Mouse (Mus musculus): ENCODE data around the gene Ifitm2. TPM values are rescaled to one million over a fixed set of nuclear protein-coding genes. Genes with fewer than 3 reads are reported as not detected.

Ifitm2 gene
- total RNA-seq, 2 experiments from 2014 or later = 9.7 to 13.4 TPM

GRCm38 (mm10) chr7:140946311-140946710 is 9.5 kb downstream of the Ifitm2 start:
- no peak for DNase-seq (ENCODE audit: extremely low spot score in 1 of 2, low spot score in 1 of 2)

DNA sequence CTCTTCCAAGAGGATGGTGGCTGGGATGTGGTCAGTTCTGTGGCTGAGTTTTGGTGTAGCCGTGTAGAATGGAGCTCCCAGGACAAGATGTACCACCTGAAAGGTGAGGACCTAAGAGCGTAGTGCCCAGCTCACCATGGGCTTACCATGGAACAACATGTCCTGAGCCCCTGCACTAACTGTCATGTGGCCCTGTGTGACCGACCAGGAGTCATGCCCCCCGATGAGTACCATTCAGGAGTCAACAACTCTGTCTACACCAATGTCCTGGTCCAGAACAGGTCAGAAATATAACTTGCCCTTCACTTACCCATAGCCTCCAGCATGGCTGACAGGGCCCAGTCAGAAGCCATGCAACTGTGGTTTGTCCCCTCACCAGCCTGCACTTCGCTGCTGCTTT is 10.5 kb downstream of the Ifitm2 start:
- no peak for DNase-seq (ENCODE audit: extremely low spot score in 1 of 2, low spot score in 1 of 2)

- DNase-seq (ENCODE audit: extremely low spot score in 1 of 2, low spot score in 1 of 2) = no peak
Observed at GRCm38 (mm10) chr7:140944236-140944635, 11.6 kb downstream of the Ifitm2 start.

DNA sequence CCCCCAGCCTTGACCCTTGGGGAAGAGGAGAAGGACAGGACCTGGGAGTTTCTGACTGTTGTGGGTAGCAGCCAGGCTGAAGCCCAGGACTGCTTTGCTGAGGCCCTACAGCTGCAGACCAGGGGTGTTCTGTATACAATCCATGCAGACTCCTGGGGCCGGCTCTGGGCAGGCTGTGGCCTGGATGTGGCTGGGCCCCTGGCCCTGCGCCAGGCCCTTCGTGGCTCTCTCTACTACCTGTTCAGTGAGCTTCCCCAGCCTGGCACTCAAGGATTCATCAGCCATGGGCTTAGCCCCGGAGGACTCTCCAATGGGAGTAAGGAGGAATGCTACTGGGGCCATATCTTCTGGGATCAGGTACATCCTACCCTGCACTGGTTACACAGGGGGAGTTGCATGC is 12.4 kb downstream of the Ifitm2 start:
- no peak for DNase-seq (ENCODE audit: extremely low spot score in 1 of 2, low spot score in 1 of 2)

- no peak for DNase-seq (ENCODE audit: extremely low spot score in 1 of 2, low spot score in 1 of 2)
Observed at GRCm38 (mm10) chr7:140942811-140943210, 13.0 kb downstream of the Ifitm2 start.

DNA sequence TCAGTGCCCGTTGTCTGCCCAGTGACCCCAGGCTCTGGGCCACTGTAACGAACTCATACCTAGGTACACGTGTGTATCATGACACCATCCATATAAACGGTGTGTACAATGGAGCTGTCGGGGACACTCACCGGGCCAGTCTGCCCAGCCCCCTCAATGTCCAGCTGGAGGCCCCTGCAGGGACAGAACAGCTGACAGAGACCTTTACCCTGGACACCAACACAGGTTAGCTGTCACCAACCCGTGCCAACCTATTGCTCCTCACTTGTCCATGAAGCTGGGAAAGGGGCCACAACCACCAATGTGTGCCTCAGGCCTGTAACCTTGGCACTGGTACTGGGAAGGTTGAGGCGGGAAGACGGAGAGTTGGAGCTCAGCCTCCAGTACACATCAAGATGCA is 13.4 kb downstream of the Ifitm2 start:
- no peak for DNase-seq (ENCODE audit: extremely low spot score in 1 of 2, low spot score in 1 of 2)

GRCm38 (mm10) chr7:140941222-140942051 is 14.3 kb downstream of the Ifitm2 start, which contains the start of gene Pgghg:
Gene Pgghg (plus strand): TSS chr7:140941391.
- peak; percentile 38 to 52 for DNase-seq (ENCODE audit: extremely low spot score in 1 of 2, low spot score in 1 of 2)

- no peak for DNase-seq (ENCODE audit: extremely low spot score in 1 of 2, low spot score in 1 of 2)
Observed at GRCm38 (mm10) chr7:140939669-140940171, 16.1 kb downstream of the Ifitm2 start.

GRCm38 (mm10) chr7:140938896-140939295 is 16.9 kb downstream of the Ifitm2 start:
- DNase-seq (ENCODE audit: extremely low spot score in 1 of 2, low spot score in 1 of 2) = no peak

GRCm38 (mm10) chr7:140938436-140938835 is 17.4 kb downstream of the Ifitm2 start:
- no peak for DNase-seq (ENCODE audit: extremely low spot score in 1 of 2, low spot score in 1 of 2)

DNA sequence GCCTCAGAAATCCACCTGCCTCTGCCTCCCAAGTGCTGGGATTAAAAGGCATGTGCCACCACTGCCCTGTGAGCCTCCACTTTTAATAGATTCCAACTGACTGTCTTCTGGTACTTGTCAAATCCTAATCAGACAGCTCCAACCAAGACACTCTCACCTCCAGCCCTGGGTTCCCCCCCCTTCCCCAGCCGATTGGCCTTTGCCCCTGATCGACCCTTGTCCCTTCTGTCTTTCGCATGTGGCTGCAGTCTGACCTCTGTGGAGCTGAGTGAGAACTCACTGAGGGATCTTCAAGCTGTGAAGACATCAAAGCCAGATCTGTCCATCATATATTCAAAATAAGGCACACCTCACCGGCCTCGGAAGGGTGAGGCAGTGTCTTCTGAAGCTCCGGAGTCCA is 28.6 kb downstream of the Ifitm2 start:
- DNase-seq (ENCODE audit: extremely low spot score in 1 of 2, low spot score in 1 of 2) = no peak

- no peak for DNase-seq (ENCODE audit: extremely low spot score in 1 of 2, low spot score in 1 of 2)
Observed at GRCm38 (mm10) chr7:140923070-140923775, 32.6 kb downstream of the Ifitm2 start.

DNA sequence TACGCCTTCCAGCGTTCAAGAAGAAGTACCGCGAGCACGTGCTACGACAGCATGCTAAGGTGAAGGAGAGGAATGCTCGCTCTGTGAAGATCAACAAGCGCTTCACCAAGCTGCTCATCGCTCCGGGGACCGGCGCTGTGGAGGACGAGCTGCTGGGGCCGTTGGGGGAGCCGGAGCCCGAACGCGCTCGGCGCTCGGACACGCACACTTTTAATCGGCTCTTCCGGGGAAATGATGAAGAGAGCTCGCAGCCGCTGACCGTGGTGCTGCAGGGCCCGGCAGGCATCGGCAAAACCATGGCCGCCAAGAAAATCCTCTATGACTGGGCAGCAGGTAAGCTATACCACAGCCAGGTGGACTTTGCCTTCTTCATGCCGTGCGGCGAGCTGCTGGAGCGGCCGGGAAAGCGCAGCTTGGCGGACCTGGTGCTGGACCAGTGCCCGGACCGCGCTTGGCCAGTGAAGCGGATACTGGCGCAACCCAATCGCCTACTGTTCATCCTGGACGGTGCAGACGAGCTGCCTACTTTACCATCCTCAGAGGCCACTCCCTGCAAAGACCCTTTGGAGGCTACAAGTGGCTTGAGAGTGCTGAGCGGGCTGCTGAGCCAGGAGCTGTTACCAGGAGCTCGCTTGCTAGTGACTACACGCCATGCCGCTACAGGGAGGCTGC is 33.3 kb downstream of the Ifitm2 start:
- peak in 1 of 2 experiments; percentile 44 for DNase-seq (ENCODE audit: extremely low spot score in 1 of 2, low spot score in 1 of 2)

DNA sequence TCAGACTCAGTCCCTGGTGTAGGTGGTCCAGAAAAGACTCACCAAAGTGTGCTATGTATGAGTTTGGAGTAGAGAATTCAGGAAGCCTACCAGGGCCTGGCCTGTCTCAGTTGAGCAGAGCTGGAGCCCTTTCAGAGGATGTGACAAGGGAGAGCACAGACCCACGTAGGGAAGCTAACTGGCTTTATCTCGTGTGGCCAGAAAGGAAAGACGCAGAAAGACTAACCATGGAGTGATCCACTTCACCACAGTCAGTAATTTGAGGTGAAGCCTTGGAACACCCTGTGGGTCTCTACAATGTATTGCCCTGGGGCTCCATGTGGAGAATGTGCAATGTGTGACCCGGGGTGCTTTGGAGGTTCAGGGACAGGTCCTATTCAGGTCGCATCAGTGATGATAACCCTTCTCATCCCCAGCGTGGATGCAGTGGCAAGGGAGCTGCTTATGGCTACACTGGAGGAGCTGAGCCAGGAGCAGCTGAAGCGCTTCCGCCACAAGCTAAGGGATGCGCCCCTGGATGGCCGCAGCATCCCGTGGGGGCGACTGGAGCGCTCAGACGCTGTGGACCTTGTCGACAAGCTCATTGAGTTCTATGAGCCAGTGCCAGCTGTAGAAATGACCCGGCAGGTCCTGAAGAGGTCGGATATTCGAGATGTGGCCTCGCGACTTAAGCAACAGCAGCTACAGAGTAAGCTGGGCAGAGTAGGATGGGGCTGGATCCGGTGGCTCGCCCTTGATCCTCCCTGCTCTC is 34.4 kb downstream of the Ifitm2 start:
- no peak for DNase-seq (ENCODE audit: extremely low spot score in 1 of 2, low spot score in 1 of 2)

DNA sequence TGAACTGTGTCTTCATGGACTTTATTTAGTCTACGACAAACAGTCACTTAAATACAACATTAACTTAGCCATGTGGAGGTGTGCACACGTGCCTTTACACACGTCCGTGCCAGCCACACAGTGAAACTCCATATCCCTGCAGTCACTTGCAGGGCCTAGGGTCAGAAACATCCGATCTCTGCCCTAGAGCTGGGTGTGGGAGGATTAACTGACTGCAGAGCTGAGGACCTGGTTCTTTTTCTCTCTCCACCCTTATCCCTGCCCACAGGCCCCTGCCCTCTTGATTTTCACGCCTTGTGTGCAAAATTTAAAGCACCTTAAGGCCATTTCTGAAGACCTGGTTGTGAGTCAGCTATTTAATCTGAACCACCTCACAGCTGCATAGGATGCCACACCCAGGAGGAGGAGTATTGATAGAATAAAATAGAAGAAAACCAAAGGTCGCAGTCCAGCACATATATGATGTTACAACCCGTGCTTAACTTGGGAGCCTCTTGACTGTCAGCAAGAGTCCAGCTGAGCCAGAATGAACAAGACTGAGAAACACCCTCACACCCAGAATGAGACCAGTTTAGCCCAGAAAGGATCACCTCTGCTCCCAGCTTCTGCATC is 35.3 kb downstream of the Ifitm2 start, which contains the start of gene Nlrp6:
Gene Nlrp6, plus strand, starts transcription at position 485 of the 612 bp plus-strand sequence.
- DNase-seq (ENCODE audit: extremely low spot score in 1 of 2, low spot score in 1 of 2) = no peak

GRCm38 (mm10) chr7:140919911-140920310 is 35.9 kb downstream of the Ifitm2 start:
- no peak for DNase-seq (ENCODE audit: extremely low spot score in 1 of 2, low spot score in 1 of 2)

DNA sequence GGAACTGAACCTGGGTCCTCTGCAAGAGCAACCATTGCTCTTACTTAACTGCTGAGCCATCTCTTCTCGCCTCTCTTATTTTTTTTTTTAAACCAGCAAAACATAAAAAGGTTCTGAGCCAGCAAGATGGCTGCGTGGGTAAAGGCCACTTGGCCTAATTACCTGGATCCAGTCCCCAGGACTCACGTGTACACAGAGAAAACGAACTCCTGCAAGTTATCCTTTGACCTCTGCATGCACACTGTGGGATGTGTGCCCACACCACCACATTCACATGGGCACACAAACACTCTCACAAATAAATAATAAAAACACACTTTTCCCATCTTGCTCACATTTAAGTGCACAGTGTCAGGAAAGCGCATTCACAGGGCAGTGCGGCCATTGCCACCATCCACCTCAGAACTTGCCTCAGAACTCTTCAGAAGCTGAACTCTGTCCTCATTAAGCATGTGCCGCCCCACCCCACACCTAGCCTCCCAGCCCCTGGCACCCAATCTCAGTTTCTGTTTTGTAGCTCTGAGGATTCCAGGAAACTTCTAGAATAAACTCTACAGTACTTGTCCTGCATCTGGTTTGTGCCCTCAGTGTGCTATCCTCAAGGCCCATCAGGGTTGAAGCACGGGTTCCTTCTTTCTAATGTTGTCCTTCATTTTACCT is 41.6 kb downstream of the Ifitm2 start:
- no peak for DNase-seq (ENCODE audit: extremely low spot score in 1 of 2, low spot score in 1 of 2)

GRCm38 (mm10) chr7:140912846-140913482 is 42.8 kb downstream of the Ifitm2 start:
- DNase-seq (ENCODE audit: extremely low spot score in 1 of 2, low spot score in 1 of 2) = no peak

GRCm38 (mm10) chr7:140912293-140912692 is 43.5 kb downstream of the Ifitm2 start:
- no peak for DNase-seq (ENCODE audit: extremely low spot score in 1 of 2, low spot score in 1 of 2)
